9 mouse cellular contexts compared by ENCODE assay signal in genomic region chr11:59134373-59134997, GRCm38 (mm10). TPM values are rescaled to one million over a fixed set of nuclear protein-coding genes. Genes with fewer than 3 reads are reported as not detected.
A peak's percentile ranks its signal among the peaks of the same experiment; 100 is the strongest.
DNase-seq lines count a peak whose midpoint lies in the region; ATAC-seq lines count a peak whose summit lies in the region.
"Had no signal": no experiment of that assay in that cellular context is flagged by ENCODE, and none has a peak within 500 bp of the region (broad histone marks: within the 10 kb centered on the region; RNA-seq: fewer than 3 reads in every experiment).

No protein-coding gene starts in this region.

- ATAC-seq in heart, embryonic 11.5 days (replicated peaks; ENCODE audit: insufficient number of reproducible peaks, low FRiP score, low TSS enrichment), result no peak
- no peak for ATAC-seq in embryonic facial prominence, embryonic 13.5 days (ENCODE audit: insufficient number of reproducible peaks, insufficient read depth, low FRiP score, low TSS enrichment, low read depth)
- peak; percentile 91 for ATAC-seq in intestine, embryonic 15.5 days
- ATAC-seq in midbrain, embryonic 14.5 days (ENCODE audit: low FRiP score, low TSS enrichment), result no peak

- peaks cover 45% of the 10 kb centered on the region for H3K27me3 ChIP-seq in heart, embryonic 11.5 days (ENCODE audit: control insufficient read depth, insufficient read depth, low read length)
- H3K27me3 ChIP-seq in embryonic facial prominence, embryonic 13.5 days, result peaks cover 88% of the 10 kb centered on the region
- H3K27me3 ChIP-seq in intestine, embryonic 15.5 days (replicated peaks), result peaks cover 58% of the 10 kb centered on the region
- H3K27me3 ChIP-seq in midbrain, embryonic 14.5 days (ENCODE audit: control insufficient read depth, insufficient read depth, low read length), result peaks cover 48% of the 10 kb centered on the region

- no peak for DNase-seq in heart, adult 9 months (ENCODE audit: low spot score in 2 of 2)
- peak; percentile 12 for DNase-seq in midbrain, embryonic 14.5 days
- DNase-seq in thymus, postnatal 10 days (ENCODE audit: low spot score in 2 of 2), result no peak
- DNase-seq in gastrocnemius, postnatal 36 days, result no peak
- no peak for DNase-seq in layer of hippocampus, postnatal 10 days (ENCODE audit: low spot score in 2 of 2)

- intact Hi-C loops in gastrocnemius, postnatal 36 days (cut with DNase I), result no loop called here

- peak overlapping the region; percentile 16 for H3K4me3 ChIP-seq in heart, embryonic 11.5 days (ENCODE audit: low read depth, low read length)
- peak overlapping the region; percentile 19 for H3K4me3 ChIP-seq in embryonic facial prominence, embryonic 13.5 days
- peak overlapping the region; percentile 19; the same call in 1 of the 2 replicates for H3K4me3 ChIP-seq in intestine, embryonic 15.5 days (replicated peaks)
- 0 out of 2 replicates have a peak overlapping the region, but pooled peaks have one; percentile 15 for H3K4me3 ChIP-seq in midbrain, embryonic 14.5 days (replicated peaks; ENCODE audit: low read depth, low read length)

- H3K9ac ChIP-seq in heart, embryonic 11.5 days (ENCODE audit: low read depth, low read length), result no peak overlapping the region
- H3K9ac ChIP-seq in embryonic facial prominence, embryonic 13.5 days, result no peak overlapping the region
- no peak overlapping the region for H3K9ac ChIP-seq in intestine, embryonic 15.5 days
- H3K9ac ChIP-seq in midbrain, embryonic 14.5 days (replicated peaks; ENCODE audit: low read length), result no peak overlapping the region

- peak overlapping the region; percentile 46 for H3K4me2 ChIP-seq in heart, embryonic 11.5 days
- peak overlapping the region; percentile 41 for H3K4me2 ChIP-seq in embryonic facial prominence, embryonic 13.5 days
- peak overlapping the region; percentile 48 for H3K4me2 ChIP-seq in intestine, embryonic 15.5 days (replicated peaks)
- peak overlapping the region; percentile 32; the same call in 1 of the 2 replicates for H3K4me2 ChIP-seq in midbrain, embryonic 14.5 days (ENCODE audit: low read length)

- H3K4me1 ChIP-seq in heart, embryonic 11.5 days (ENCODE audit: control insufficient read depth, insufficient read depth, low read length), result peaks cover 28% of the 10 kb centered on the region
- peaks cover 13% of the 10 kb centered on the region for H3K4me1 ChIP-seq in embryonic facial prominence, embryonic 13.5 days
- peaks cover 8% of the 10 kb centered on the region for H3K4me1 ChIP-seq in intestine, embryonic 15.5 days (replicated peaks)
- no peaks in the 10 kb centered on the region for H3K4me1 ChIP-seq in midbrain, embryonic 14.5 days (ENCODE audit: control insufficient read depth, insufficient read depth, low read length)

- 10% methylated on average over 34 of the region's 35 CpGs for WGBS in heart, embryonic 11.5 days (ENCODE audit: insufficient replicate concordance)
- WGBS in embryonic facial prominence, embryonic 13.5 days, result 9% methylated on average over 34 of the region's 35 CpGs
- 5% methylated on average over 35 of the region's 35 CpGs for WGBS in intestine, embryonic 15.5 days
- 11% methylated on average over 34 of the region's 35 CpGs for WGBS in midbrain, embryonic 14.5 days

- H3K36me3 ChIP-seq in heart, embryonic 11.5 days (ENCODE audit: control insufficient read depth, insufficient read depth, low read length), result peaks cover 6% of the 10 kb centered on the region
- H3K36me3 ChIP-seq in embryonic facial prominence, embryonic 13.5 days, result no peaks in the 10 kb centered on the region
- H3K36me3 ChIP-seq in intestine, embryonic 15.5 days, result no peaks in the 10 kb centered on the region
- H3K36me3 ChIP-seq in midbrain, embryonic 14.5 days (ENCODE audit: control insufficient read depth, insufficient read depth, low read length), result no peaks in the 10 kb centered on the region

- no peaks in the 10 kb centered on the region for H3K9me3 ChIP-seq in heart, embryonic 11.5 days (replicated peaks; ENCODE audit: control insufficient read depth, low read length)
- H3K9me3 ChIP-seq in embryonic facial prominence, embryonic 13.5 days, result no peaks in the 10 kb centered on the region
- H3K9me3 ChIP-seq in intestine, embryonic 15.5 days, result no peaks in the 10 kb centered on the region
- H3K9me3 ChIP-seq in midbrain, embryonic 14.5 days (ENCODE audit: control insufficient read depth, low read length), result no peaks in the 10 kb centered on the region

- no peak overlapping the region for H3K27ac ChIP-seq in heart, embryonic 11.5 days (ENCODE audit: low read depth, low read length)
- no peak overlapping the region for H3K27ac ChIP-seq in embryonic facial prominence, embryonic 13.5 days
- H3K27ac ChIP-seq in intestine, embryonic 15.5 days, result no peak overlapping the region
- no peak overlapping the region for H3K27ac ChIP-seq in midbrain, embryonic 14.5 days (replicated peaks; ENCODE audit: low read depth, low read length)

RNA-seq across cellular contexts. Expression of gene Obscn, which starts 1.7 kb away (rescaled TPM):
- polyA plus RNA-seq in heart, embryonic 11.5 days (2014; fragmentation: Nextera tagmentation; extraction: Ambion mirVana), result 39.3 and 41.1 TPM in 2 replicates
- 0.32 and 0.42 TPM in 2 replicates for polyA plus RNA-seq in embryonic facial prominence, embryonic 13.5 days (2015; fragmentation: Nextera tagmentation; extraction: Ambion mirVana)
- 1.3 TPM in 2 replicates for polyA plus RNA-seq in intestine, embryonic 15.5 days (2015; fragmentation: Nextera tagmentation; extraction: Ambion mirVana)
- polyA plus RNA-seq in midbrain, embryonic 14.5 days (2014; fragmentation: Nextera tagmentation; extraction: Ambion mirVana), result 0.37 and 0.43 TPM in 2 replicates
- total RNA-seq in gastrocnemius, postnatal 36 days (2021), result 1,000 to 10,000 TPM; 1,369 to 1,614 TPM
- 1 to 10 TPM; 2.9 TPM for total RNA-seq in layer of hippocampus, postnatal 10 days (2021)

RNA-seq across cellular contexts. Expression of gene Iba57, which starts 29.1 kb away (rescaled TPM):
- 3.8 and 5.3 TPM in 2 replicates for polyA plus RNA-seq in heart, embryonic 11.5 days (2014; fragmentation: Nextera tagmentation; extraction: Ambion mirVana)
- 3.3 and 3.6 TPM in 2 replicates for polyA plus RNA-seq in embryonic facial prominence, embryonic 13.5 days (2015; fragmentation: Nextera tagmentation; extraction: Ambion mirVana)
- polyA plus RNA-seq in intestine, embryonic 15.5 days (2015; fragmentation: Nextera tagmentation; extraction: Ambion mirVana), result 6.6 and 8.0 TPM in 2 replicates
- polyA plus RNA-seq in midbrain, embryonic 14.5 days (2014; fragmentation: Nextera tagmentation; extraction: Ambion mirVana), result 3.1 and 6.3 TPM in 2 replicates
- total RNA-seq in gastrocnemius, postnatal 36 days (2021), result 10 to 100 TPM in 1 of 2 experiments, 1 to 10 TPM in 1; 7.4 to 10.4 TPM
- total RNA-seq in layer of hippocampus, postnatal 10 days (2021), result 10 to 100 TPM; 11.0 to 12.0 TPM

RNA-seq across cellular contexts. Expression of gene Gjc2, which starts 48.5 kb away (rescaled TPM):
- polyA plus RNA-seq in heart, embryonic 11.5 days (2014; fragmentation: Nextera tagmentation; extraction: Ambion mirVana), result 0.11 TPM in 1 of 2 replicates, not detected in the other
- 0.21 and 0.28 TPM in 2 replicates for polyA plus RNA-seq in embryonic facial prominence, embryonic 13.5 days (2015; fragmentation: Nextera tagmentation; extraction: Ambion mirVana)
- polyA plus RNA-seq in intestine, embryonic 15.5 days (2015; fragmentation: Nextera tagmentation; extraction: Ambion mirVana), result 1.1 and 1.3 TPM in 2 replicates
- polyA plus RNA-seq in midbrain, embryonic 14.5 days (2014; fragmentation: Nextera tagmentation; extraction: Ambion mirVana), result 0.18 TPM in 1 of 2 replicates, not detected in the other
- total RNA-seq in gastrocnemius, postnatal 36 days (2021), result under 1 TPM; 0.23 to 0.42 TPM
- 1 to 10 TPM; 1.8 to 2.8 TPM for total RNA-seq in layer of hippocampus, postnatal 10 days (2021)
- total RNA-seq: ES-E14 had no signal

RNA-seq across cellular contexts. Expression of gene Guk1, which starts 57.5 kb away (rescaled TPM):
- polyA plus RNA-seq in heart, embryonic 11.5 days (2014; fragmentation: Nextera tagmentation; extraction: Ambion mirVana), result 121 and 125 TPM in 2 replicates
- polyA plus RNA-seq in embryonic facial prominence, embryonic 13.5 days (2015; fragmentation: Nextera tagmentation; extraction: Ambion mirVana), result 124 and 142 TPM in 2 replicates
- polyA plus RNA-seq in intestine, embryonic 15.5 days (2015; fragmentation: Nextera tagmentation; extraction: Ambion mirVana), result 109 and 126 TPM in 2 replicates
- 205 and 261 TPM in 2 replicates for polyA plus RNA-seq in midbrain, embryonic 14.5 days (2014; fragmentation: Nextera tagmentation; extraction: Ambion mirVana)
- 10 to 100 TPM; 21.2 to 24.7 TPM for total RNA-seq in gastrocnemius, postnatal 36 days (2021)
- 100 to 1,000 TPM; 123 to 125 TPM for total RNA-seq in layer of hippocampus, postnatal 10 days (2021)

Comparison
In these comparisons a context has a peak if more than half of its experiments do, and no peak if none do; other contexts are left out.
1. RNA of gene Obscn, which starts 1.7 kb away (polyA plus RNA-seq): 39.3 to 41.1 TPM in heart, embryonic 11.5 days; 1.3 TPM in intestine, embryonic 15.5 days, 0.32 to 0.42 TPM in embryonic facial prominence, embryonic 13.5 days and 0.37 to 0.43 TPM in midbrain, embryonic 14.5 days; every median in the first group is over 10 times any median in the second.
2. Peak in every context shown above with its lines, with median percentiles within 50 percentile points of each other: H3K4me2 ChIP-seq and H3K4me3 ChIP-seq.